Mouse (Mus musculus): ENCODE measurements around the gene Otud6a. TPM values are rescaled to one million over a fixed set of nuclear protein-coding genes. Genes with fewer than 3 reads are reported as not detected.
"Not testable (repeated sequence)": the region's sequence is repeated elsewhere in the genome, so short reads cannot be mapped to it uniquely, and the experiment has no call there.

The Otud6a gene
- total RNA-seq (2021) = not detected
- long read RNA-seq, experiment 1 = 0 reads
- long read RNA-seq, experiment 2 = 0 reads

DNA sequence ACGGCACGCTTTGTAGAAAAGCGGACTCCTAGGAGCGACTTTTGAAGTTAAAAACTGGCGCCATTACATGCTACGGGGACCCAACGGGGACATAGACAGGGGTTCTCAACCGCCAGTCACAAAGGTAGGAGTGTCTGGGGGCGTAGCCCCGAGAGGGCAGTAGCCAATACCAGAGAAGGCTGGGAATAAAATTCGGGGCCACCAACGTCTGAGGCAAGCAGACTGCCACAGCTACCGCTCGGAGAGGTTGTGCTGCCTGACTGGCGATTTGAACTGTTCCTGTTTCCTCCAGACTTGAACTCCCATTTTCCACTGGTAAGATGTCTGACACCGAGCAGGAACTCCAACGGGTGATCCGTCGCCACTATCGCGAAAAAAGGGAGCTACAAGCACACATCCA, at the start of gene Otud6a:
TSS of gene Otud6a (plus strand) at position 321 of the 400 bp plus-strand sequence.
- DNase-seq (ENCODE audit: low spot score in 2 of 2) = no peak

DNA sequence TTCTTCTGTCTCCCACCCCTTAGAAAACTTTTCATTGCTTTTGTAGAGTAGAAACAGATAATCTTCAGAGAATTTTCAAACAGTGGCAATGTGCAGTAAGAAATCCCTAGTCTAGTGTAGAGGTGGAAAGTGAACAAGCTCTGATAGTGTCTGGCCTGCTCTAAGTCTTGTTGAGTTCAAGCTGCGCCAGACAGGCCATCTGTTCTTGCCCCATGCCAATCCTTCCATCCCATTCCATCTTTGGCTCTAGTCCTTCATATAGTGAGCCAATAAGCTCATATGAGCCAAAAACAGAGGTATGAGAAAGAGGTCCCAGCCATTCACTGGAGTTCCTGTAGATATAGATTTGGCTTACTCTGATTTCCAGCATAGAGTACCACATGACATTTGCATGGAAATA, 38.9 kb upstream of the Otud6a start:
- DNase-seq (ENCODE audit: low spot score in 2 of 2) = no peak

DNA sequence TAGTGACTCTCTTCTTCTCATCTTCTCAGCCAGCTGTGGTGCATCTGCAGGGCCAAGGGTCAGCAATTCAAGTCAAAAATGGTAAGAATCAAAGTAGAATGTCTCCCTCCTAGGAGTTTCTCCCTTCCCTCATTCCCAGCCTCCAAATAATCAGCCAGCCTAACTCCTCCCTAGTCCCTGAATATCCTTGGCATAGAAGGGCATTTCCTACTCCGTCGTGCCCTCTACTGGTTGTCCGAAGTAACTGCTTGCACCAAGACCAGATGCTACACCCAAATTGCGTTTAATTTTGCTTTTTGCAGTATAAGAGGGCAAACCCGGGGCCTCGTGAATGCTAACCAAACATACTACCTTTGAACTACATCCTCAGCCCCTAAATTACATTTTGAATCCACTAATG, 36.5 kb upstream of the Otud6a start:
- DNase-seq (ENCODE audit: low spot score in 2 of 2) = peak in 1 of 2 experiments; percentile 20

DNA sequence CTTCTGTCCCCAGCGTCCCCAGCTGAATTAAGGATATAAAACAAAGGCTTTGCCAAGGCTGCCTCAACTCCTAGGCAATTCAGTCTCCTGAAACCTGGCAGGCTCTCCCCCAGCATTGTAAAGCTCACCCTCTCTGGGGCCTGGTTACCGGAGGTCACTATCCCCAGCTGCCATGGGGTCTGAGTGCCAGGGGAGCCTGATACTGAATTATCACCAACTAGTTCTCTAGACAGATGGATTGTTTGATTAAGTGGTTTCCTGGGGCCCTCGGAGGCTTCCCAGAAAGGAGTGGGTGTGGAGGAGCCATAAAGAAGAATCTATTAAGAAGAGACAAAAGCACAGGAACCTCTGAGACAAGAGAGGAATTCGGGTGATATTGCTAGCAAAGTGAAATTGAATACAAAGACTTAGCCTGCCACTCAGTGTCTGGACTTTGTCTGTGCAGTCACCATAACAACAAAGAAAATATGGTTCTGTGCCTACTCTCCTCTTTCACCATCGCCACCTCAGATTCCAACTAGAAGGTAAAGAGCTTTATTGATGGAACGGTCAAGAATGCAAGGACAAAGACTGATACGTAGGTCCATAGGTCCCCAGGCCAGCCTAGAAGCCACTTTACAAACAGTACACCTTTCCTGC, 34.5 kb upstream of the Otud6a start:
- no peak for DNase-seq (ENCODE audit: low spot score in 2 of 2)

DNA sequence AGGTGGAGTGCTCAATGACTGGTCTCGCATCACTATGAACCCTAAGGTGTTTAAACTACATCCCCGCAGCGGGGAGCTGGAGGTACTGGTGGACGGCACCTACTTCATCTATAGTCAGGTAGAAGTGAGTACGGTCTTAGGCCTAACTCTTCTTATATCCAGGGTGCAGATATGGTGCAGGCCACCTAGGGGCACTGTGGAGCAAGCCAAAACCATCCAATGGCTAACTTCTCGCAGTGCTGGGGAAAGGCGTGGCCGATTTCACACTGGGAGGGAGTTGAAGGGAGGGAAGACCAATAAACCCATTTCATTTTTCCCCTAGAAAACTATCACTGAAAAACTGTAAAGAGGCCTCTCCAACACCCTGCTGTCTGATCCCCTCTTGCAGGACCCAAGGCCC, 33.8 kb upstream of the Otud6a start:
- no peak for DNase-seq (ENCODE audit: low spot score in 2 of 2)

DNA sequence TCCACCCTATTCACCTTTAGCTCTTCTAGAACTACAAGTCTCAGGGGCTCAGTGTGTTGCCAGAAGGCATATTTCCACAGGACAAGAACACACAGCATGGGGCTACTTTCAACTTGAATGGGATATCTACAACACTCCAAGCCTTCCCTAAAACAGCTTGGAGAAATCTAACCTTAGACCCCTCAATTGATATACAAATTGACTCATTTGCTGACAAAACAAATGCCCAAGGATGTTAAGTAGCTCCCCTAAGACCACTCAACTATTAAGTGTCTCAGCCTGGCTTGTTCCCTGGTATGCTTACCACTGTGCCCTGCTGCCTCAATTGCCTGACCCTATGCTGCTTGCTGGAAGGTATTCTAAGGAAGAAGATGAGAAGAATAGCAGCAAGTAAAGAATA, 27.9 kb upstream of the Otud6a start:
- DNase-seq (ENCODE audit: low spot score in 2 of 2) = no peak

DNA sequence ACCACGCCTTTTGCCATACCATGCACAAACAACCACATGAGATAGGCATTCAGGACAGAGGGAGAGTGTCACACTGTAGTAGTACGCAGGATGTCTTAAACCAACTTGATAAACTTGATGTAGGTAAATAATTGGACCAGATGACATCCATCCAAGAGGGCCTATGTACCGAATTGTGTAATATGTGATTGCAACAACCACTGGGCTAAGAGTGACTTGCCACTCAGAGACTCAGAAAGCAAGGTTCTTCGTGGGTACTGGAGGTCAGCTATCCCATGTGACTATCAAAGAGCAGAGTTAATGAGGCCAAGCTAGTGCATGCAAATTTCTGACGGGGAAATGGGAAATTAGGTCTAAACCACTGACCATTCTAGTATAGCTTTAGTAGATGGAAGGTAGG, 27.2 kb upstream of the Otud6a start:
- no peak for DNase-seq (ENCODE audit: low spot score in 2 of 2)

DNA sequence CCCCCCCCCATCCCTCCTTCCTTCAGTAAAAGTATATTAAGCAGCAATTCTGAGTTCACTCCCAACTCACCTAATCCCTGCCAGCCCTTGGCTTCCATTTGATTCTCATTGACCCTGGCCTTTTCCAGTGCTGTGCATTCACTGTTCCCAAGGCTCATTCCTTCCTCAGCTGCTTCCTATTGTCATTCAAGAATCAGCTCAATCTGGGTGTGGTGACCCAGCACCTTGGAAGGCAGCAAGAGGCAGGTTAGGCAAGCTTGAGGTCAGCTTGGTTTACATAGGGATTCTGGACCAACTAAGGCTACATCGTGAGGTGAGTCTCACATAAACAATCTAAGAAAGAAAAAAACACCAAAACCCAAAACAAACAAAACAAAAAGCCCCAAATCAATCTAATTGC, 19.6 kb upstream of the Otud6a start:
- DNase-seq (ENCODE audit: low spot score in 2 of 2) = no peak

DNA sequence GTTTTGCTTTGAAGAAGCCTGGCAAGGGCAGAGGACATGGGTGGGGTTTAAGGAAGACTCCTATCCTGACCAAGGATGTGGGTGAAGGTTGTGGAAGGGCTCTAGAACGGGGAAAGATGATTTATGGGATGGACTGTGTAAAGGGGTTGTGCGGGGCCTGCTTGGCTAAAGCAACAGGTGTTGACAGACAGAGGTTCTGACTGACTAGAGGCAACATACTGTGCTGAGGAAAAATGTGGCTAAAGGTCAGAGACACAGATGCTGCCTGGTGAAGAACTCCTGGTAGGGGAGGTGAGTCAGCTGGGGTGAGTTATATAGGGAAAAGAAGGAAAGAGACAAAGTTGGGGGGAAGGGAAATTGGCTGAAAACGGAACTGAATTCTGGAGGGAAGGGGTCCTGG, 3.5 kb downstream of the Otud6a start:
- no peak for DNase-seq (ENCODE audit: low spot score in 2 of 2)

DNA sequence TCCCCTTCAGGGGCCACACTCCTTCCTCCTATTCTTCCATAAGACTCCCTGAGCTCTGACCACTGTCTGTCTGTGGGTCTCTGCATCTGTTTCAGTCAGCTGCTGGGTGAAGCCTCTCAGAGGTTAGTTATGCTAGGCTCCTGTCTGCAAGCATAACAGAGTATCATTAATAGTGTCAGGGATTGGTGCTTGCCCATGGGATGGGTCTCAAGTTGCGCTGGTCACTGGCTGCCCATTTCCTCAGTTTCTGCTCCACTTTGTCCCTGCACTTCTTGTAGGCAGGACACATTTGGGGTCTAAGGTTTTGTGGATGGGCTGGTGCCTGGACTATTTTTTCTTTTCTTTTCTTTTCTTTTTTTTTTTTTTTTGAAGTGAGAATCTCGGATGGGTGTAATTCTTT, 13.8 kb downstream of the Otud6a start, which contains the start of gene Awat2:
TSS of gene Awat2 (minus strand) at position 101 of the 400 bp plus-strand sequence.
- not testable (repeated sequence) for DNase-seq (ENCODE audit: low spot score in 2 of 2)

DNA sequence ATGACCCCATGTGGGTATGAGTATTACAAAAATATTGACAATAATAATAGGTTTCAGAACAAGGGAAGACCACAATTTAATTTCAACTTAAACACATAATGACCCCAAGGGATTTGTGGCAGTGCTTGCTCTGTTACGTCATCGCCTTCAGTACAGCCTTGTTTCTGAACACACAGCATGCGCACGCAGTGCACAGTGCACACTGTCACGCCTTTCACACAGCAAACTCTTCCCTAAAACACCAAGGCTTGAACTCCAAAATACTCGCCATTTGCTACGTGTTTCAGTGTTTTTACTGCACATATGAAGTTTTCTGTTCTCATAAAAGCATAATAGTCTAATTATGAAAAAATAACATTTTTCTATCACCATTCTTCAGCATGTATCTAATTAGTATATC, 14.7 kb downstream of the Otud6a start:
- no peak for DNase-seq (ENCODE audit: low spot score in 2 of 2)

DNA sequence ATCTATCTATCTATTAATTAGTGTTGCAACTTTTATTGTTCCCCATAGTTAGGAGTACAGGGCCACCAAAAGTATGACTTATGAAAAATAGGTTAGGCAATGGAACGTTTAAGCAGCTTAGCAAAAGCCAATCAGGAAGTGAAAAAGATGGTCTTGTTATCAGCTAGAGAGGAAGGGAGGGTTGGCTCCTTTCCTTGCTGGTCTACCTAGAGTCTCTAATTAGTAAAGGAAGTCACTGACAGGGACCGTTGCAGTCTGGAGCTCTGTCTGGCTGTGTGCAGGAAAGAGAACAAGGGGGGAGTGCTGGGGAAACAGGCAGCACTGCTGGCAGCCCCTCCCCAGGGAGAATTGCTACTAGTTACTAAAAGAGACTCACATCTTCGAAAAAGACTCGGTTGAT, 39.2 kb downstream of the Otud6a start:
- no peak for DNase-seq (ENCODE audit: low spot score in 2 of 2)

DNA sequence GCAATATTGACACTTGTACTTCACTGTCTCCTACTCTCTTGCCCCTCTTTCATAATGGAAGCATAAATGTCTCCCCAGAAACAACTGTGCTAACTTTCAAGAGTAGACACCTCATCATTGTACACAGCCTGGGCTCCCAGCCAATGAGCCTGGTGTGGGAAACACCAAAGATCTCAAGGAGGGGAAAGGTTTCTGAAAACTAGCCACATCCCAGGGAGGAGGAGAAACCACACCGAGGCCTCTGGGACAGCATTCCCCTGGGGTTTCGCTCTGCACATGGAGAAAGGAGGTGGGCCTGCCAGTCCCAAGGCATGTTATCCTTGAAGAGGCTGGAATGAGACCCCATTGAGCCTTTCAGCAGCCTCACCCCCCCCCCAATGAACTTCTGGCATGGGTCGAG, 41.3 kb downstream of the Otud6a start:
- no peak for DNase-seq (ENCODE audit: low spot score in 2 of 2)

DNA sequence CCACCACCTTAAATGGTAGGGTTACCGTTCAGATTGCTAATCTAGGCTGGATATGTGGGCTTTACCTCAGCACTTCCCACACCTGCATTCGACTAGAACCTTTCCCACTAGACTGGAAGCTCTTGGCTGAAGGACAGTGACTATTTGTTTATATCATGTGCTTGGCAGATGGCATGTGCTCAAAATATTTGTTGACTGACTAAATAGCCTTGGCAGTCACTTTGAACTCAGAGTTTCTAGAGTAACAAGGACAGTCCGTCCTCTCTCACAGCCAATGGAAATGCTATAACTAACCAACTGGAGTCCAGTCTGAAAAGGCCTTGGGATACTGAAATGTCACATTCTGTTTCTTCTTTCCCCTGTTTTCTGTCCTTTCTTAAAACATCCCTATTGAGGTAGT, 42.7 kb downstream of the Otud6a start:
- DNase-seq (ENCODE audit: low spot score in 2 of 2) = no peak

DNA sequence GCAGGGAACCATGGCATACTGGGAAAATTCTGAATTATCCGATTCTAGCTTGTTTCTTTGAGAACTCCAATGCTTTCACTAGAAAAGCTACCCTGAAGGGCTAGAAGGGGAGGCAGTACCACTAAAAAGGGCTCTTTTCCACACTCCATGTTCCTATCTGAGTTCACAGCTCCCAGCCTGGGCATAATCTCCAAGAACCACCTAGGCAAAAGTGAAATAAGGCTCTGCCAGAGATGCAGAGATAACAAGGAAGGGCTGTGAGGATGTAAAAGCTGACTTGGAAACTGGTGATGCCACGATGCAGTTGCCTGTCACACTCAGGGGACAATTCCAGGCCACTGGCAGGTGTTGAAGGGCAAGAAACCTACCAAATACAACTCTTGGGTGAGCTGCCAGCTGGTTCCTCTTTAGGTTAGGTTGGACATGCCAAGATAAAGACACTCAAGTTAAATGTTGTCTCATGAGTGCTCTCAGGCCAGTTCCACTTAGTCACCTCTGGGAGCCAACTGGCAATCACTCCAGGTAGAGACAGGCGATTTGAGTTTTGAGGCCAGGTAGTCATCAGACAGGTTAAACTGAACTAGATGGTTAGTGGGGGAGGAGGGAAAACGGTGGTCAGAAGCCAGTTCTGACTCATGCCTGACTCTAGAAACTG, 46.9 kb downstream of the Otud6a start:
- no peak for DNase-seq (ENCODE audit: low spot score in 2 of 2)

Small RNA genes within 50 kb of the gene (microRNA-seq; reads per million reads assigned to microRNA genes)
- 2,175 reads per million, percentile 83 among the genes with 10 or more reads in this experiment for gene Mir676

Other genes starting within 250 kb of the Otud6a start
- gene Awat2, start 13.7 kb downstream of the Otud6a start, total RNA-seq (2021) = under 1 TPM; 0.16 to 0.29 TPM
- 10 to 100 TPM; 46.7 to 55.1 TPM for gene Igbp1, start 65.3 kb downstream of the Otud6a start, total RNA-seq (2021)
- under 1 TPM in 1 of 2 experiments, not detected in 1; 0.07 TPM for gene Dgat2l6, start 95.8 kb downstream of the Otud6a start, total RNA-seq (2021)
- not detected for gene Awat1, start 143.2 kb downstream of the Otud6a start, total RNA-seq (2021)
- not detected for gene P2ry4, start 165.9 kb downstream of the Otud6a start, total RNA-seq (2021)
- gene Arr3, start 176.5 kb downstream of the Otud6a start, total RNA-seq (2021) = not detected
- 10 to 100 TPM in 1 of 2 experiments, 1 to 10 TPM in 1; 9.3 to 10.4 TPM for gene Kif4, start 196.7 kb downstream of the Otud6a start, total RNA-seq (2021)
- 10 to 100 TPM; 29.0 to 33.1 TPM for gene Pdzd11, start 197.6 kb downstream of the Otud6a start, total RNA-seq (2021)

Measured in gastrocnemius, postnatal 4 days (tissue).